Mouse (Mus musculus): ENCODE results near the gene Ccr10. TPM values are rescaled to one million over a fixed set of nuclear protein-coding genes. Genes with fewer than 3 reads are reported as not detected.

The Ccr10 gene
- polyA plus RNA-seq, 1 experiment from 2014 or later, result 0.50 TPM

DNA sequence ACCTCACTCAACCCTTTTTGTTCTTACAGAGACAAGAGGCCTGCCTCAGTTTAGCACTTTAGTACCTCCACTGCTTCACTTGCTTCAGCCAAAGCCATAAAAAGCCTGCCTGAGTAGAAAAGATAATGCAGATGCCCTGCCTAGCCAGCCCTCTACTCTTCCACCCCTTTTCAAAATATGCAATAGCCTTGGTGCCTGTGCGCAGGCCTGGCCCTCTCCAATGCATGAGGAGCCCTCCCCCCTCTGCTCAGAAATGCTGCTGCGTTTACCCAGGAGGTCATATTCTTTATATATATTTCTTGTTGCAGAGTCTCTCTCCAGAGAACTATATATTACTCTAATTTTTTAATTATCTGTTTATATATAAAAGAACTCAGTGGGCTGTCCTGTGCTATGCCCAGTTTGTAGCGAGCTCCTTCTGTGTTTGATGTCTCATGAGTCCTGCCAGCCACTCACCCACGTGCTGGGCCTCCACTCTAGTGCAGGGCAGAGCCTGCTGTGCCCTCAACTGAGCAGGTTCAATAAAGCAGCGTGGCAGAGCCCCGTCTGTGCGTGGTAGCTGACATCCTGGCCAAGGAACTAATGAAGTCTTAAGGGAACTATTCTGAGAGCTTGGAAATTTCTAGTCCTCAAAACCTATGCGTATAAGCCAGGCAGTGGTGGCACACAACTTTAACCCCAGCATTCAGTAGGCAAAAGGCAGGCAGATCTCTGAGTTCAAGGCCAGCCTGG lies 15.1 kb upstream of the Ccr10 start:
- 0 out of 2 replicates have a peak overlapping the region, but pooled peaks have one; percentile 12 for H3K9ac ChIP-seq (replicated peaks; ENCODE audit: low read length)
- no peak overlapping the region for H3K4me2 ChIP-seq (replicated peaks; ENCODE audit: low read depth, low read length)
- no peaks in the 10 kb centered on the region for H3K9me3 ChIP-seq (ENCODE audit: low read length)
- H3K4me1 ChIP-seq (ENCODE audit: insufficient read depth, low read length), result peaks cover 41% of the 10 kb centered on the region
- peak; percentile 36; the same call in 1 of the 2 replicates for ATAC-seq (ENCODE audit: low FRiP score, low TSS enrichment)
- H3K4me3 ChIP-seq (ENCODE audit: low read length), result no peak overlapping the region
- WGBS, result 32% methylated on average over 8 of the region's 8 CpGs
- H3K36me3 ChIP-seq (ENCODE audit: insufficient read depth, low read length), result peaks cover 25% of the 10 kb centered on the region
- no peaks in the 10 kb centered on the region for H3K27me3 ChIP-seq (ENCODE audit: insufficient read depth, low read length)
- H3K27ac ChIP-seq (ENCODE audit: low read length), result peak overlapping the region; percentile 94

DNA sequence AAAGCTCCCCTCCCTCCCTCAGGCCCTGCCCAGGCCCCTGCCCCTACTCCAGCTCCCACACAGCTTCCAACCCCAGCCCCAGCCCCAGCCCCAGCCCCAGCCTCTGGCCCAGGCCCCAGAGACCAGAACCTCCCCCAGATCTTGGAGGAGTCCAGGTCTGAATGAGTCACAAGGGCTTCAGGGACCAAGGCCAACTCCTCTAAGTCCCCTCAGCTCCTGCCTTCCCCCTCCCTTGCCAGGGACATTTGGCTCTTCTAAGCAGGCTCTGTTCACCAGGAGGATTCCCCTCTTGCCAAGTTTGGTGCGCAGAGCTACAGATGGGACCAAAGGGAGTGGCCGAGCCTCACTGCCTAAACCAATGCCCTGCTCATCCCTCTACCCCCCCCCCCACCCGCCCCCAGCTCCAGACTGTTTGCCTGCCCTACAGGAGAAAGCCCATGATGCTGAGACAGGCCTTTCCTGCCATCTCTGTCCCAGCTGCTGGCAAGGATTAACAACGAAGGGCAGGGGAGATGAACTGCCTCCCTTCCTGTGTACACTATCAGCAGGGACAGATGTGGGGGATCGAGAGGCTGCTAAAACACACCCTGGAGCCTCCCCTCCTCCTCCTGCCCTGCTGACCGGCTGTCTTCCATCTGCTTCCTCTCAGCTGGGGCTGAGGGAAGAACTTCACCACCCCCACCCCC lies 14.4 kb upstream of the Ccr10 start:
- peaks cover 25% of the 10 kb centered on the region for H3K36me3 ChIP-seq (ENCODE audit: insufficient read depth, low read length)
- peaks cover 41% of the 10 kb centered on the region for H3K4me1 ChIP-seq (ENCODE audit: insufficient read depth, low read length)
- peak; percentile 89 for ATAC-seq (ENCODE audit: low FRiP score, low TSS enrichment)
- H3K4me2 ChIP-seq (replicated peaks; ENCODE audit: low read depth, low read length), result peak overlapping the region; percentile 38
- H3K9ac ChIP-seq (replicated peaks; ENCODE audit: low read length), result peak overlapping the region; percentile 18
- WGBS, result 14% methylated on average over 6 of the region's 6 CpGs
- H3K27ac ChIP-seq (ENCODE audit: low read length), result peak overlapping the region; percentile 94
- H3K4me3 ChIP-seq (ENCODE audit: low read length), result no peak overlapping the region
- H3K27me3 ChIP-seq (ENCODE audit: insufficient read depth, low read length), result no peaks in the 10 kb centered on the region
- no peaks in the 10 kb centered on the region for H3K9me3 ChIP-seq (ENCODE audit: low read length)

DNA sequence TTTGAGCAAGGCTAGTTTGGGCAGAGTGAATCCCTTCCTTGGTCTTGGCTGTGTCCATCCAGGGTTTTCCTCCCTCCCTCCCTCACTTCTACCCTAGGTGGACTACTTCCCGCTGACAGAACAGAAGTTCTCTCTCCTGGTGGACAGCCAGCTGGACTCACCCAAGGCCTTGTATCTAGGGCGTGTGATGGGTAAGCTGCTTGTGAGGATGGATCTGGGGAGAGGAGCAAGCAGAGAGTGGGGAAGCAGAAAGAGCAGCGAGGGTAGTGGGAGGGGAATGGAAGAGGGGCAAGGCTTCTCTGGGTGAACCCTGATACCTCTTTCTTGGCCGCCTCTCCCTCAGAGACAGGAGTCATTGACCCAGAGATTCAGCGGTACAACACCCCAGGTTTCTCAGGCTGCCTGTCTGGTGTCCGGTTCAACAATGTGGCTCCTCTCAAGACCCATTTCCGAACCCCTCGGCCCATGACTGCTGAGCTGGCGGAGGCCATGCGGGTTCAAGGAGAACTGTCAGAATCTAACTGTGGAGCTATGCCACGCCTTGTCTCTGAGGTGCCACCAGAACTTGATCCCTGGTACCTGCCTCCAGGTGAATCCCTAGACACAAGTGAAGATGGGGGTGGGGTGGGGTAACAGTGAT lies 13.0 kb upstream of the Ccr10 start:
- peaks cover 41% of the 10 kb centered on the region for H3K4me1 ChIP-seq (ENCODE audit: insufficient read depth, low read length)
- no peaks in the 10 kb centered on the region for H3K9me3 ChIP-seq (ENCODE audit: low read length)
- no peak for ATAC-seq (ENCODE audit: low FRiP score, low TSS enrichment)
- H3K36me3 ChIP-seq (ENCODE audit: insufficient read depth, low read length), result peaks cover 17% of the 10 kb centered on the region
- 63% methylated on average over 11 of the region's 11 CpGs for WGBS
- H3K27me3 ChIP-seq (ENCODE audit: insufficient read depth, low read length), result no peaks in the 10 kb centered on the region
- peak overlapping the region; percentile 22; the same call in 1 of the 2 replicates for H3K9ac ChIP-seq (replicated peaks; ENCODE audit: low read length)
- H3K4me2 ChIP-seq (replicated peaks; ENCODE audit: low read depth, low read length), result no peak overlapping the region
- peak overlapping the region; percentile 94 for H3K27ac ChIP-seq (ENCODE audit: low read length)
- no peak overlapping the region for H3K4me3 ChIP-seq (ENCODE audit: low read length)

DNA sequence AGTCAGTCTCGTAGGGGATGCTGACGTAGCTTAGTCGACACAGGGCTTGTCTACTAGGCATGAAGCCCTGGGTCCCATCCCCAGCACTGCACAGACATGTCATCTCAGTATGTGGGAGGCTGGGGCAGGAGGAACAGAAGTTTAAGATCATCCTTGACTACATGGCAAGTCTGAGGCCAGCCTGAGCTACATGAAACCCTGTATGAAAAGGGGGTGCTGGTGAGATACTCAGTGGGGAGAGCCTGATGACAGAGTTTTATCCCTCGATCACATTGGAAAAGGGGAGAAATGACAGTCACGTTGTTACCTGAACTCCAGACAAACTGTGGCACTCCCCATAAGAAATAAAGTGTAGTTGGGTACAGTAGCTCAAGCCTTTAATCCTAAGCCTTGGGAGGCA lies 12.3 kb upstream of the Ccr10 start:
- Histone ChIP-seq H3K36me3 (ENCODE audit: insufficient read depth, low read length) (peaks cover 13% of the 10 kb centered on the region), H3K4me3 (ENCODE audit: low read length) (no peak overlapping the region), H3K9ac (replicated peaks; ENCODE audit: low read length) (no peak overlapping the region), H3K4me2 (replicated peaks; ENCODE audit: low read depth, low read length) (no peak overlapping the region), H3K27ac (ENCODE audit: low read length) (no peak overlapping the region), H3K27me3 (ENCODE audit: insufficient read depth, low read length) (no peaks in the 10 kb centered on the region), H3K9me3 (ENCODE audit: low read length) (no peaks in the 10 kb centered on the region), H3K4me1 (ENCODE audit: insufficient read depth, low read length) (peaks cover 41% of the 10 kb centered on the region)
- no peak for ATAC-seq (ENCODE audit: low FRiP score, low TSS enrichment)
- 93% methylated on average over 5 of the region's 5 CpGs for WGBS

DNA sequence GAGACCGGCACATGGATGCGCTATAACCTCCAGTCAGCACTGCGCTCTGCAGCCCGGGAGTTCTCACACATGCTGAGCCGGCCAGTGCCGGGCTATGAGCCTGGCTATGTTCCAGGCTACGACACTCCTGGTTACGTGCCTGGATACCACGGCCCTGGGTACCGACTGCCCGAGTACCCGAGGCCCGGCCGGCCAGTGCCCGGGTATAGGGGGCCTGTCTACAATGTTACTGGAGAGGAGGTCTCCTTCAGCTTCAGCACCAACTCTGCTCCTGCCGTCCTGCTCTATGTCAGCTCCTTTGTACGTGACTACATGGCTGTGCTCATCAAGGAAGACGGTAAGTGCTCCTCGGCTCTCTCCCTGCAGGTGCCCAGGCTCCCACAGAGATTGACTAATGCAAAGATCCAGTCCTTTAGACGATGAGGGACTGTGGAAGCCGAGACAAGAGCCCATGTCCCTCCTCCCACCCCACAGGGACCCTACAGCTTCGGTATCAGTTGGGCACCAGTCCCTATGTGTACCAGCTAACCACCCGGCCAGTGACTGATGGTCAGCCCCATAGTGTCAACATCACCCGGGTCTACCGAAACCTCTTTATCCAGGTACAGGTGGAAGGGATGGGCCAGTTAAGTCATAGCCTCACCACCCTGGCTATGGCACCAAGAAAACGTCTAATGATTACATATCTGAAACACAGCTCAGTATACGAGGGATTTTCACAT lies 11.4 kb upstream of the Ccr10 start:
- WGBS, result 94% methylated on average over 27 of the region's 27 CpGs
- Histone ChIP-seq H3K4me2 (replicated peaks; ENCODE audit: low read depth, low read length) (no peak overlapping the region), H3K36me3 (ENCODE audit: insufficient read depth, low read length) (peaks cover 9% of the 10 kb centered on the region), H3K9ac (replicated peaks; ENCODE audit: low read length) (no peak overlapping the region), H3K4me3 (ENCODE audit: low read length) (no peak overlapping the region), H3K4me1 (ENCODE audit: insufficient read depth, low read length) (peaks cover 36% of the 10 kb centered on the region), H3K27me3 (ENCODE audit: insufficient read depth, low read length) (no peaks in the 10 kb centered on the region), H3K9me3 (ENCODE audit: low read length) (no peaks in the 10 kb centered on the region), H3K27ac (ENCODE audit: low read length) (no peak overlapping the region)
- no peak for ATAC-seq (ENCODE audit: low FRiP score, low TSS enrichment)

DNA sequence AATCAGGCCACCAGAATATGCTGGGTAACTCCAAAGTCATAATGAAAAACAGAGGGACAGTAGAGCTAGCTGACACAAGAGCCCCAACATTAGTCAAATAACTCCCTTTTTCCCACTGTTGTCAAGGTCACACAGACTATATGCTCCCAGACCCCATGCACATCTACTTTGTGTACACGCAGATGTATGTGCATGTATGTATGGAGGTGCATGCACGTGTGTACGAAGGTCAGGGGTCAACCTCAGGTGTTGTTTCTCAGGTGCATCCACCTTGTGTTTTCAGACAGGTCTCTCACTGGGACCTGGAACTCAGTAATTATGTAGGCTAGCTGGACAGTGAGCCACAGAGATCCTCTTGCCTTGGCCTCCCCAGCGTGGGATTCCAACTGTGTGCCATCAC lies 10.2 kb upstream of the Ccr10 start:
- Histone ChIP-seq H3K9me3 (ENCODE audit: low read length) (no peaks in the 10 kb centered on the region), H3K4me2 (replicated peaks; ENCODE audit: low read depth, low read length) (no peak overlapping the region)
- WGBS, result 92% methylated on average over 4 of the region's 4 CpGs

DNA sequence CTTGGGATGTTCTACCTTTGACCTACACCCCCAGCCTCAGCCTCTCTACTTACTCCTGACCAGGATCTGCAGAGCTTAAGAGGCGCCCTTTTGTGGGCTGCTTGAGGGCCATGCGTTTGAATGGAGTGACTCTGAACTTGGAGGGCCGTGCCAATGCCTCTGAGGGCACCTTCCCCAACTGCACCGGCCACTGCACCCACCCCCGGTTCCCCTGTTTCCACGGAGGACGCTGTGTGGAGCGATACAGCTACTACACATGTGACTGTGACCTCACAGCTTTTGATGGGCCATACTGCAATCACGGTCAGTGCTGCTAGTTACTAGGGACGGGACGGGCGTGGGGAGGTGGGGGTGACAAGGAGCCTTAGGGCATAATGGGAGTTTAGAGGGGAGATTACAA lies 9.7 kb upstream of the Ccr10 start:
- 92% methylated on average over 12 of the region's 12 CpGs for WGBS
- peaks cover 20% of the 10 kb centered on the region for H3K4me1 ChIP-seq (ENCODE audit: insufficient read depth, low read length)
- no peak for ATAC-seq (ENCODE audit: low FRiP score, low TSS enrichment)
- no peak overlapping the region for H3K4me3 ChIP-seq (ENCODE audit: low read length)
- H3K27me3 ChIP-seq (ENCODE audit: insufficient read depth, low read length), result no peaks in the 10 kb centered on the region
- H3K4me2 ChIP-seq (replicated peaks; ENCODE audit: low read depth, low read length), result no peak overlapping the region
- no peak overlapping the region for H3K9ac ChIP-seq (replicated peaks; ENCODE audit: low read length)
- no peak overlapping the region for H3K27ac ChIP-seq (ENCODE audit: low read length)
- H3K9me3 ChIP-seq (ENCODE audit: low read length), result no peaks in the 10 kb centered on the region
- H3K36me3 ChIP-seq (ENCODE audit: insufficient read depth, low read length), result peaks cover 9% of the 10 kb centered on the region

More for the DNA sequence above, 10.2 kb upstream of the Ccr10 start:
- ATAC-seq (ENCODE audit: low FRiP score, low TSS enrichment), result no peak
- Histone ChIP-seq H3K4me3 (ENCODE audit: low read length) (no peak overlapping the region), H3K4me1 (ENCODE audit: insufficient read depth, low read length) (peaks cover 24% of the 10 kb centered on the region), H3K9ac (replicated peaks; ENCODE audit: low read length) (no peak overlapping the region), H3K27ac (ENCODE audit: low read length) (no peak overlapping the region), H3K36me3 (ENCODE audit: insufficient read depth, low read length) (peaks cover 9% of the 10 kb centered on the region), H3K27me3 (ENCODE audit: insufficient read depth, low read length) (no peaks in the 10 kb centered on the region)

DNA sequence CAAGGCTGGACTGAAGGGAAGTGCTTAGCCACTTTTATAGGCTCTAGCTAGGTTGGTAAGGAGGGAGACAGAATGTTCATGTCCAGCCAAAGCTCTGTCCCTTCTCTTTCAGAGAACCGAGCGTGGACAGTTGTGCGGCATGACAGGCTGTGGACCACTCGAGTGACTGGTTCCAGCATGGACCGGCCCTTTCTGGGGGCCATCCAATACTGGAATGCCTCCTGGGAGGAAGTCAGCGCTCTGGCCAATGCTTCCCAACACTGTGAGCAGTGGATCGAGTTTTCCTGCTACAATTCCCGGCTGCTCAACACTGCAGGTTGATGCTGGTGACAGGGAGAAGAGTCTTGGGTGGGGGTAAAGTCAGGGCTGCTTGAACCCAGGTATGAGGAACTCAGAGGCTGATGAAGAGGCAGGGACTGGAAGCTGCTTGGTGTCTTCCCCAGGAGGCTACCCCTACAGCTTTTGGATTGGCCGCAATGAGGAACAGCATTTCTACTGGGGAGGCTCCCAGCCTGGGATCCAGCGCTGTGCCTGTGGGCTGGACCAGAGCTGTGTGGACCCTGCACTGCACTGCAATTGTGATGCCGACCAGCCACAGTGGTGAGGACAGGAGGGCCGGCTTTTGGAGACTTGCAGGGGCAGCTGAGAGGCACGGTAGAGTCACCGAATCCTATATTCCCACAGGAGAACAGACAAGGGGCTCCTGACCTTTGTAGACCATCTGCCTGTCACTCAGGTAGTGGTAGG lies 7.7 kb upstream of the Ccr10 start:
- H3K27ac ChIP-seq (ENCODE audit: low read length), result no peak overlapping the region
- H3K36me3 ChIP-seq (ENCODE audit: insufficient read depth, low read length), result peaks cover 9% of the 10 kb centered on the region
- H3K4me3 ChIP-seq (ENCODE audit: low read length), result no peak overlapping the region
- H3K4me1 ChIP-seq (ENCODE audit: insufficient read depth, low read length), result peaks cover 4% of the 10 kb centered on the region; the same call in 1 of the 2 replicates
- H3K4me2 ChIP-seq (replicated peaks; ENCODE audit: low read depth, low read length), result no peak overlapping the region
- WGBS, result 77% methylated on average over 14 of the region's 14 CpGs
- no peak for ATAC-seq (ENCODE audit: low FRiP score, low TSS enrichment)
- no peaks in the 10 kb centered on the region for H3K9me3 ChIP-seq (ENCODE audit: low read length)
- no peaks in the 10 kb centered on the region; the same call in 1 of the 2 replicates for H3K27me3 ChIP-seq (ENCODE audit: insufficient read depth, low read length)
- H3K9ac ChIP-seq (replicated peaks; ENCODE audit: low read length), result no peak overlapping the region

DNA sequence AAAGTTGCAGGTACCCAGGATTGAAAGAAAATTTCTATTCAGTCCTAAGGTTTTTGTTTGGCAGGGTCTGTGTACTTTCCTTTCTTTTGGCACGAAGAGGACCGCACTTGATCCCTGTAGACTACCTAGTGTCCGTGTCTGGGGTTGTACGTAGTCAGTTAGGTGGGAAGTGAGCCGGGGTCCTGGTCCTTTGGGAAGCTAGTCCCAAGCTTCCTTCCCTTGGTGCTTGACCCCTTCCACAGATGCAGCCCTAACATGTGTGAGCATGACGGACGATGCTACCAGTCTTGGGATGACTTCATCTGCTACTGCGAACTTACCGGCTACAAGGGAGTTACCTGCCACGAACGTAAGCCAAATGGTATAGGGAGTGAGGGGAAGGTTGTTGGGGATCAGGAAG lies 6.7 kb upstream of the Ccr10 start:
- Histone ChIP-seq H3K9me3 (ENCODE audit: low read length) (no peaks in the 10 kb centered on the region), H3K27ac (ENCODE audit: low read length) (no peak overlapping the region), H3K4me2 (replicated peaks; ENCODE audit: low read depth, low read length) (no peak overlapping the region), H3K36me3 (ENCODE audit: insufficient read depth, low read length) (peaks cover 6% of the 10 kb centered on the region; the same call in 1 of the 2 replicates), H3K9ac (replicated peaks; ENCODE audit: low read length) (no peak overlapping the region), H3K27me3 (ENCODE audit: insufficient read depth, low read length) (peaks cover 4% of the 10 kb centered on the region), H3K4me1 (ENCODE audit: insufficient read depth, low read length) (peaks cover 12% of the 10 kb centered on the region), H3K4me3 (ENCODE audit: low read length) (no peak overlapping the region)
- WGBS, result 90% methylated on average over 11 of the region's 11 CpGs
- ATAC-seq (ENCODE audit: low FRiP score, low TSS enrichment), result no peak

Measured in kidney, embryonic 16.5 days (tissue).